Mouse (Mus musculus): ENCODE results near the gene Sorl1.

The Sorl1 gene

DNA sequence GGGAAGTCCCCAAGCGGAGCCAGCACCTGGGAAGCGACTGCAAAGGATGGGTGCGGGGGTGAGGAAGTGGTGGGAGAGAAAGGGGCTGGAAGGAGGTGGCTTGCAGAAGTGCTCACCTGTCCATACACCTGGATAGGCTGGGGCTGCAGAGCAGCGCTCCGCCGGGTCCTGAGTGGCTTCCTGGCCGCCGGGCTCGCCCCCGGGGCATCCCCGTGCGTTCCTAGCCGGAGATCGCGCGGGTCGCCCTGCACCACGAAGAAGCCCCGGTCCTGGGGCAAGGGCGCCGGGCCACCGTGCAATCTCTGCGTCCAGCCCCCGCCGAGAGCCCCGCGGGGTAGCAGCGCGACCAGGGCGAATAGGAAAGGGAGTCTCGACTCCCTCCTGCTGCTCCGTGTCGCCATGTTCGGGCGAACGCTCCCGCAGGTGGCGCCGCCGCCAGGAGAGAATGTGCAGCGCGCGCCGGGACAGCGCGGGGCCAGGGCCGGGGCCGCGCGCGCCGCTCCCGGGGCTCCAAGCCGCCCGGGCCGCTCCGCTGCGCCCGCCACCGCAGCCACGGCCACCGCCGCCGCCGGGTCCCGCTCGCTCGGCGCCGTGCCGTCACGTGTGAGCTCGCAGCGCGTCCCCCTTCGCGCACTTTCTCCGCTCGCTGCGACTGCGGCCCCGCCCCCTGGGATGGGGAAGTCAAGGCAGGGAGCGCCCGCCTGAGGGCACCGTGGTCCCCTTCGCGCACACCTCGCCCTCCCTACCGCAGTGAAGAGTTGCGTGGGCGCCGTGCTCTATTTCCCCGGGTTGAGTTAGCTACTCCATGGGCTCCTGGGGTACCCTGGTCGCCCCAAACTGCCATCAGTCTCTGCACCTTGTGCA, at the start of gene Sorl1:
Gene Sorl1 (minus strand): TSS at position 585 of the 864 bp plus-strand sequence.
- DNase-seq (ENCODE audit: low spot score): no peak

DNA sequence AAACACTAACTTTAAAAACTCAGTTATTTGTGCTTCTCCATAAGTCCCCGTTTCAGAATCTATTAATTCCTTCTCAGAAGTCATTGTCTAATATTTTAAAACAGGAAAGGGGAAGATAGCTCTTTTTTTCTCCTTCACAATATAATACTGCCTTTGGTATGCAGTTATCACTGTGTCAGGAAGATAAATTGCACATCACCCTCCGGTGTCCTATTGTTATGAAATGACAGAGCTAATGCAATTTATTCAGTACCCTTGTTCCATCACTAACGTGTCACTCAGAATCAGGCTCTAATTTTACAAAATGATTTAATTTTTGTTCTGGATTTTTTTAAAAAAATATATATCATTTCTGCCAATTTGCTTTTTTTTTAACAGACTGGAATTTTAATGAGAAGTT, 49.7 kb upstream of the Sorl1 start:
- DNase-seq (ENCODE audit: low spot score): no peak

DNA sequence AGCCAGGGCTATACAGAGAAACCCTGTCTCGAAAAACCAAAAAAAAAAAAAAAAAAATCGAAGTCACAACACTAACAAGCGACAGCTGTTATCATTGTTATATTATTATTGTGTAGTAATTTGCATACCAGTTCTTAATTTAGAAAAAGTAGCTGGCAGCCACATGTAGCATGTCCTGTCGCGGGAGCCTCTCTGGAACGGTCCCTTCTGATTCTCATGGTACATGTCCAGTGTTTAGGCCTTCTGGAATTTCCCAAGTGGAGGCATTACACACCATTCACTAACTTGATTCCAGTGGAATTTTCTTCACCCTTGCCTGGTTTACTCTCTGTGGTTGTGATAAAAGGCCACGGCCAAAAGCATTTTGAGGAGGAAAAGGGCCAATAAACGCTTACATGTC, 45.4 kb upstream of the Sorl1 start:
- DNase-seq (ENCODE audit: low spot score): no peak

DNA sequence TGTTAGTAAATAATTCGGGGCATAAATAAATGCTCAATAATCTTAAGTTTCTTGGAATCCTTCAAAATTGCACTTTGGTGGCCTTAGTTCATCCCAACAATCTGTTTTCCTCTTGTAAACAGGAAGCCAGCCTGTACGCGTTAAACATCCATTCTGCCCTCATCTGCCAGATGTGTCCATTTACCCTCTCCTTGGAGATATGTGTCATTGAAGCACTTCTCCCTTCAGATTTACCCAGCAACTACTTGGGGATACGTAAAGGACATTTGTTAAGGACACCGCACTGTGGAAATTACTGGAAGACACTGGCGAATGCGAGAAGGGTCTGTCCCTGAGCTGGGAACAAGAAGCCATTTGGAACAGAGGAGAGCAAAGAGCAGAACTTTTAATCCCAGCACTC, 44.9 kb upstream of the Sorl1 start:
- no peak for DNase-seq (ENCODE audit: low spot score)

DNA sequence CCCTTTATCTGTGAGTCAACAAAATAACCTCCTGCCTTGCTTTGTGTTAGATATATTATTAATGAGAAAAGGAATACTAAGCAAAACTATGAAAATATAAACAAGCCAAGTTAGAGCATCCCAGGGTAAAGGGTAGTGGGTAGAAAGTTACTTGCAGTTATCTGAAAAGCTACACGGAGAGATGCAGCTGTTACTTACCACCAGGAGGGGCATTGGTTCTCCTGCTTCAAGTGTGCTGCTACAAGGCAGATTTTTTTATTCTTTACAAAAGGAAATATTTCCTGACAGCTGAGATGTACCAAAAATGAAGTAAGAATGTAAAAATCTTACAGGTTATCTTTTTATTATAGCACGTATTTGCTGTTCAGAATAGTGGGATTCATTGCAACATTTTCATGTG, 40.8 kb upstream of the Sorl1 start:
- DNase-seq (ENCODE audit: low spot score): no peak

DNA sequence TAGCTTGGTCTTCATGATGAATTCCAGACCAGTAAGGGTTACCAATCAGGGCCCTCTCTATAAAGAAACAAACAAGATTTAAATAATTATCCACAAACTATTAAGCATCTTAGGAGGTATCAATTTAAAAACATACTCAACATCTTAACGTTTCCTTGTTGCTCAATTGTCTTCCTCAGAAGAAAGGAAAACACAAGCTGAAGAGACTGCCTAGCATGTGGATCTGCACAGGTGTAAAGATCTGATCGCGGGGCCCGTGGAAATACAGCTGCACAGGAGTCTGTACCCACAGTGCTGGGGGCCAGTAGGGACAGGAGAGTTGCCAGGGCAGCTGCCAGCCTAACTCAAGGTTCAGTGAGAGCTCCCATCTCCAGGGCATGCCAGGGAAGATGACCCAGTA, 38.9 kb upstream of the Sorl1 start:
- DNase-seq (ENCODE audit: low spot score): no peak

DNA sequence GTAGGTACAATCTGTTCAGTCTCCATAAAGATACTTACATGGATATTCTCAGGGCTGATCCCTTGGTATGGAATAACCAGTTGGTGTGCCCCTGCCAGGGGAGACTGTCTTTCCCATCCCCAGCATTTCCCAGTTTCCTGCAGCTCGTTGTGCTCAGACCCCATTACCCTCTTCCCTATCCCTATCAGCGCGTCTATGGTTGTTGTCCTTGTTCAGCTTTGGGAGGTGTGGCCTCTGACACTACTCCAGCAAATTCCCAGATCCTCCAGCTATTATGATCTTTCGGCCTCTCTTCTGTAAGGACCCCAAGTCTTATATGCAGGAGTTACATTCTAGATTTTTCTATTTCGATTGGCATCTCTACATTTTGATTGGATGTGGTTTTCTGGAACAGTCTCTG, 35.3 kb upstream of the Sorl1 start:
- no peak for DNase-seq (ENCODE audit: low spot score)

DNA sequence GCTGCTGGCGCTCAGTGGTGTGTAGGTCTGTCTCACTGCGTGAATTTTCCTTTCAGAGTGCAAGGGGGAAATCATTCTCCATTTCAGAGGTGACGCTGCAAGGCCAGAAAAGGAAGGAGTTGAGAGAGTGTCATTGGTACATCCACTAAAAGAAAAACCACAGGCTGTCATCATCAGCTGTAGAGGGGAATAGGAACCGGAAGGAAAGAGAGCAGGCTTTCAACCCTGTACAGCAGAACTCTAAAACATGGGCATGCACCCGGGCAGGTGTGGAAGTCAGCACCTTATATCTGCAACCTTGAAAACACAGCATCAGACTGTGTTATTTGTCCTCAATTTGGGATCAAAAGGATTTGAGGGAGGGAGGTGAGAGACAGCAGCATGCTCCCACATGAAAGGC, 34.6 kb upstream of the Sorl1 start:
- no peak for DNase-seq (ENCODE audit: low spot score)

DNA sequence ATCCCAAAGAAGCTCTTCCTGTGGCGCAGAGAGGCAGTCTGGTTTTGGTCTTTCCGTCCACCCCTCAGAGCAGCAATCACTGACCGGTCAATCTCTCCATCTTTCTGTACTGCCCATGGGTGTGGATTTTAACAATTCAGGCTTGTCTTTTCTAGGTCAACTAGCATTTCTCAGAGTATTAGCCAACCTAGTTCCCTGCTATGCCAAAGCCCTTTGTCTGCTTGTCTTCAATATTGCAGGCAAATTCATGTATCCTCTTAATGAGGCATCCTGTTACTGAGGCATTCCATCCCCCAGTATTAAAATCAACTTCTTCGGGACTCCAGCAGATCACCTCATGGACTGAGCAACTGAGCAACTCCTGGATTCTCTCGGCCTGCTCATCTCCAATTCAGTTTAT, 33.9 kb upstream of the Sorl1 start:
- no peak for DNase-seq (ENCODE audit: low spot score)

DNA sequence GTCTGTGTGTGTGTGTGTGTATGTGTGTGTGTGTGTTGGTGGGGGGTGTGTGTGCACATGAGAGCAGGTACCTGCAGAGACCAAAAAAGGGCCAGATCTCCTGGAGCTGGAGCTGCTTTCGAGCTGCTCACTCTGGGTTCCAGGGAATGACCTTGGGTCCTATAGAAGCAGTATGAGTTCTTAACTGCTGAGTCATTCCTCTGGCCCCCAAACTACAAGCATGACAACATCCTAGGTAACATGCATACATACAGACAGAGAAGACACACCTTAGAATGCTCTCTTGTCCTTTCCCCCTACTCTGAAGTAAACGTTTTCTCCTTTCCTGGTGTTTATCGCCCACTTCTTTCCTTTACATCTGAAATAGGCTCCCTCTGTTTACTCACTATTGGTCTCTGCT, 32.5 kb upstream of the Sorl1 start:
- no peak for DNase-seq (ENCODE audit: low spot score)

DNA sequence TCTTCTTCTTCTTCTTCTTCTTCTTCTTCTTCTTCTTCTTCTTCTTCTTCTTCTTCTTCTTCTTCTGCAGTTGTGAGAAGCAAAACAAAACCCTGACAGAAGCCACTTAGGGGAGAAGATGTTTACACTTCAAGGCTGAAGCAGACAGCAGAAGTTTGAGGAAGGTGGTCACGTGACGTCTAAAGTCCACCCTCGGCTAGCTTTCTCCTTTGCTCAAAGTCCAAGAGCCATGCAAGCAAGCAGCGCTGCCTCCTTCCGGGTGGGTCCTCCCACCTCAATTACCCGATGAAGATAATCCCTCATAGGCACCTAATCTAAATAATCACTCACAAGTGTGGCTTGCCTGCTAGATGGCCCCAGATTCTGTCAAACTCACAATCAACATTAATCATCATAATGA, 30.6 kb upstream of the Sorl1 start:
- DNase-seq (ENCODE audit: low spot score): no peak

DNA sequence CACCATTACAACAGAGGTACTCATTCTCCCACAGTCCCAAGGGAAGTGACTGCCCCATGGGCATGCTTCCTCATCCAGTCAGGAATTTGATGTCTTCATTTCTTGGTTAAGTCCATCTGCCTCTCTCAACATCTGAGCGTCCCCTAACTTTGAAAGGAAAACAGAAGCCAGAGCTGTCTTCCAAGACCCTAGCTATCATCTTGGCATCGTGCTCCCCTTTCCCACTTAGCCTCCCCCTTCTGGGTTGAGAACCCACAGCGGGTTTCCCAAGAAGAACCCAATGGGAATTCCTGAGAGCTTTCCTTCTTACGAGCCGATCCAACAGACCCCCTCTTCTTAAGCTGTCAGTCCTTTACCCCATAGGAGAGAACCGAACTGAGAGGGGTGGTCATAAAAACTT, 24.7 kb upstream of the Sorl1 start:
- no peak for DNase-seq (ENCODE audit: low spot score)

DNA sequence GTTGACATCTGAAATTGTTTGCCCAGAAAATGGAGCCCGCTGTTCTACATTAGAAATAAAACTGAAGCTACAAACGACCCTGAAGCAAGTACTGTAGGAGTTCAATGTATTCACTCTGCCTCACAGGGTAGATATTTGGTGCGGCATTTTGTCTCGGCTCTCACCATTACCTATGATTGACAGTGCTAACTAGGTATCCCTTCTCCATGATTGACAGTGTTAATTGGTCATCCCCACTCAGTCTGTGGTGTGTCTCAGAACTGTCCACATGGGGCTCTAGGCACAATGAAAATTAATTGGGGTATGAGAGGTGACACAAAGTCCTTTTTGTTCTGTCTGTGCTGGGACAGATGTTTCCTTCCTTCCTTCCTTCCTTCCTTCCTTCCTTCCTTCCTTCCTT, 23.9 kb upstream of the Sorl1 start:
- no peak for DNase-seq (ENCODE audit: low spot score)

DNA sequence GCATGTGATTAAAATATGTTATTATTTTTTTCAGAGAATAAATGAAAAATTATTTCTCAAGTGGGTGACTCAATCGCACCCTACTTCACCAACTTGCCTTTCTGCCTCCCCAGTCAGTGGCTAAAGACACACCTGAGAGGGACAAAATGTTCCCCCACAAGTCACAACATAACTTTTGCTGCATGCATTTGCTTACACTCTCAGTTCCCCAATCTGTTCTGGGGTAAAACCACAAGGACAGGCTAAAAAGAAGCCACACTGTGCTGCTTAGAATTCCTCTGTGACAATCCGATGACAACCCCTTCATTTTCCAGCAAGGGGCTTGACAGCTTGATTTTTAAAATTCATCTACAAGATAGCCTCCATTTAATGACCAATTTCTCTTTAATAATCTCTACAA, 22.4 kb upstream of the Sorl1 start:
- no peak for DNase-seq (ENCODE audit: low spot score)

DNA sequence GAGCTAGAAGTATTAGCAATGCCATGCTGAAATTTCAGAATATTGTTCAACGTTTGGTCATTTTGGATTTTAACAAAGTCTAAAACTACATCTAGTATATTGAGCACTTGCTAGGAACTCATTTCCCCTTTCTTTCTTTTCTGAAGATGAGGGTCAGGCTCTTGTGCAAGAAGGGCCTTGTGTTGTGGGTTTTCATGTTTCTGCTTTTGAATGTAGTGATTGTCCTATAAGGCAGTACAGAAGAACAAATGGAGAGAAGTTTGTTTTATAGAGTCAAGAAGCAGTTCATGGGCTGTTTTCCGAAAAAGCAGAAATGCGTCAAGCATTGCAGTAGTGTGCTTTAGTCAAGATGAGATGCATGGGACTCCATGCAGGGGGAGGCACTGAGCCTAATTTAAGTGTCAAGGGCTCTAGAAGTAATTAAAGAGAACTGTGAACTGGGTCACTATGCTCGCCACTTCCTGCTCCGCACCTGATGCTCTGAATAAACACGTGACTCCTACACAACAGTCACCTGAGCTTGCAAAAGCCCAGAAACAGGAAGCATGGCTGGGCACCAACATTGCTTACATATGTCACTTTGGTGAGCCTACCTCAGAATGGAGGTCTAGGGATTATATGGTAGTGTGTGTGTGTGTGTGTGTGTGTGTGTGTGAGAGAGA, 17.6 kb upstream of the Sorl1 start:
- no peak for DNase-seq (ENCODE audit: low spot score)

DNA sequence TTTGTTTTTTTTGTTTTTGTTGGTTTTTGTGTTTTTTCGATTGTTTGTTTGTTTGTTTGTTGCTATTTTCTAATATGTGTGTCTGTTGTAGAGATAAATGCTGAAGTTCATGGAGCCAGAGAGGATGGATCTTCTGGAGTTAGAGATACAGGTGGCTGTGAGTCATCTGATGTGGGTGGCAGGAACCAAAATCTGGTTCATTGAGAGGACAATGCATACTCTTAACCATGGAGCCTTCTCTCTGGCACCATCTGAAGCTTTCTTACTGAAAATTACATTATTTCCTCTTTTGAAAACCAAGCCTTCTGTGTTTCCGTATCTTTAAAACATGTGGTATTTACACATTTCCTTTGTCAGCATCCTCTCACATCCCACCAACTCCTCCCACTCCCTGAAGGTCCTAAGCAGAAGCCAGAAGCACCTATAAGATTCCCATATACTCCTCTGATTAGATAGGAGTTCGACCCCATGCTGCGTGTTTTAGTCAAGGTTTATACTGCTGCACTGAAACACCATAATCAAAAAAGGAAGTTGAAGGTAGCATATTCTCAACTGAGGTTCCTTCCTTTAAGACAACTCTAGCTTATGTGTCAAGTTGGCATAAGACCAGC, 14.3 kb upstream of the Sorl1 start:
- DNase-seq (ENCODE audit: low spot score): no peak

DNA sequence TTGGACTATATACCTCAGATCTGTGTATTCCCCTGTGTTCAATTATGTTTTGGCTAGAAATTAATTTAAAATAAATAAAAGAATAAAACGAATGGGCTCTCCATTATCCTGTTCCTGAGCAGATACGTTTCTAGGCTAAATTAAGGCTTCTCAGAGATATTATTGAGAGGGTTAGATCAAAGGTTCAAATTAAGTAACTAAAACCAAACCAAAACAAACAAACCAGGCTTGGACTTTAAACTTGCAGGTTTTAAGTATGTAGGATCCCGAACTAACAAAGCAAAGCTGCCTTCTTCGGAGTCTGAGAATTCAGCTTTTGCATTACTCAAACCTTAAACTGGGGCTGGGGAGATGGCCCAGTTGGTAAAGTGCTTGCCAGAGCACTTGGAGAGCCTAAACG, 13.5 kb upstream of the Sorl1 start:
- DNase-seq (ENCODE audit: low spot score): no peak

DNA sequence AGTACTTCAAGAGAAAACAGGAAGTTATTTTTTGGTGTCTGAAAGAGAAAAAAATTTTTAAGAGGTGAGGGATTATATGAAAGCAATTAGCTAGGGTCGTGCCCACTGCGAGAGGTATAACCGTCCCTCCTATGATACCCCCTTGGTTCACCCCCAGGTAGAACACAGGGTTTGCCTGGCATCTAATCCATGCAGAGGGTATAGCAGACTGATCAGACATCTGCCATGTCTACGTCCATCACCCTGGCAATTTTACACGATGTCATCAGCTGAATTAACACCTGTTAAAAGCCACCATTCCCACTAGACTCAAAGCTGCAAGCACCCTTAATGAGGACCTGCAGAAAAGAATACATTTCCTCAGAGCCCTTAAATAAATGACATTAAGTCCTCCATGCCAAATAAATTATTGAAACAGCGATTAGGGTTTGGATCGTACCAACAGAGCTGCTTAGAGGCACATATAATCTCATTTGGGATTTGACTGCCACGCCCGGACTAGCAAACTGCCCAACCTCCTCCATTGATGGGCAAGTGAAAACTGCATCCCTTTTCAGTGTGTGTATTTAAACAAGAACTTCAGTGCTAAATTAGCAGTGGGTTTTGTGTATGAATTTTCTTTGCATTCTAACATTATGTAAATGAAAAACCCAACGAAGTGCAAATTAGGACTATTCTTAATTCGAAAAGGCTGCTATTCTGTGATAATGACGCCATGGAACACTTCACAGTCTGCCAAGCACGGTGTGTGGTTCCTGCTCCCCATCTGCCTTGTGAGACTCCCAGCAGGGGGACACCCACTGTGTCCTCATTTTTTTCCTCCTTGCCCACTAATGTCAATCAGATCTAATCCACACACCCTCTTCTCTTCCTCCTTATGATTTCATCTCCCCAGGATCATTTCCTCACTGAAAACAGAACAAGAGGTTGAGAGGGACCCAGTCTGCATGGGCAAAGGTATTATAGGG, 7.0 kb upstream of the Sorl1 start:
- no peak for DNase-seq (ENCODE audit: low spot score)

DNA sequence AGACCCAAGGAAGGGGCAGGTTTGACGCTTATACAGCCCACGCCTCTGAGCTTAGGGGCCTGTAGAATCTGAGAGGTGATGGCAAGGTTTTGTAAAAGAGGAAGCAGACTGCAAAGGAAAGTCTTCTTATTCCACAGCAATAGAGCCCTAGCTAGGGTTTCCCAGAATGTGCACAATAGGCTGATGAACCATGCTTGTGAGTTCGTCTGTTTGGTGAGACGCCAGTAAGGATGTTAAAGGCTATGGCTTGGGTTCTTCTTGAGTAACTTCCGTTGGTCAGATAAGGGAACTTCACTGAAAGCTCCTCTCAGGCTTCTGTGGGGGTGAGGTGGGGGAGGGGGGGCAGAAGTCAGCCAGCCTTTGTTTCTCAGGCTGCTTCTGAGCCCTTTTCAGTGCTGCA, 3.9 kb upstream of the Sorl1 start:
- DNase-seq (ENCODE audit: low spot score): no peak

DNA sequence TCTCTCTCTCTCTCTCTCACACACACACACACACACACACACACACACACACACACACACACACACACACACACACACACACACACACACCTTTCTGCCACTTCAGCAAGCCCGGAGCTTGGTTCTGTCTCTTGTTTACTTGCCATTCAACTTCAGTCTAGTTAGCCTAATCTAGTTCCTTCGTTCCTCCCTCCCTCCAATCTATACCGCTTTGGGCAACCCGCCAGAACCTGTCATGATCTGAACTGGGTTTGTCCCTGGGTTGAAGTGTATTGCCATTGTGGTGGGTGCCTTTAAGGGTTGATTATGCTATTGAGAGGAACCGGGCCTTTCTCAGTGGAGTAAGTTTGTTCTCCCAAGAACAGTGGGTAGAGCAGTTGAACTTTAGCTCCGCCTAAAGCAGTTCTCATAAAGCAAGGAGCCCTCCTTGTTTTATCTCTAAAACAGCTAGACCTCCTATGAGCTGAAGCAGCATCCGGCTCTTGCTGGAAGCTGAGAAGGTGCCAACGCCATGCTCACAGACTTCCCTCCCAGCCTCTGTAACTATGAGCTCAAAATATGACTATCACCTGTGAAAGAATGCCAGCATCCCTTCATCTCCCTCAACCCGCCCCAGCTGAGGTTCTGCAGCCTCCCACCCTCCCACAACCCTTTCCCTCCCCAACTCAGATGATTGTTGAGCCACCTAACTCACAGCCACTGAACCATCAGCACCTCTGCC, 1.3 kb upstream of the Sorl1 start:
- no peak for DNase-seq (ENCODE audit: low spot score)

DNA sequence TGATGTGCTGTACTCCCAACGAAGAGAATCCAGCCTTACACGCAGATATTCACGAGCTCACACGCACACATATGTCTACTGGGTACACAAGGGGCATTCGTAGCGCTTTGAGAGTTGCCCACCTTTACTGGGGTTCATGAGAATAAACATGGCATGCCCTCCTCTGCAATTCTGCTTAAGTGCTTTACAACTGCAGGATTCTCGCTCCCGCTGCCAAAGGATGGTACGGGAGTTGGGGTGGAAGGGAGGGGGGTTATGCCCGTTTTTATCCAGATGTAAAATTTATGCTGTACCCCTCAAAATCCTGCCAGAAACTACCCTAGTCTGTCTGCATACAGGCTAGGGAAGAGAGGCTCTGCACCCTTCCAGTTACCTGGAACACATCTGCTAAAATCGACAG, 893 bp downstream of the Sorl1 start:
- no peak for DNase-seq (ENCODE audit: low spot score)

DNA sequence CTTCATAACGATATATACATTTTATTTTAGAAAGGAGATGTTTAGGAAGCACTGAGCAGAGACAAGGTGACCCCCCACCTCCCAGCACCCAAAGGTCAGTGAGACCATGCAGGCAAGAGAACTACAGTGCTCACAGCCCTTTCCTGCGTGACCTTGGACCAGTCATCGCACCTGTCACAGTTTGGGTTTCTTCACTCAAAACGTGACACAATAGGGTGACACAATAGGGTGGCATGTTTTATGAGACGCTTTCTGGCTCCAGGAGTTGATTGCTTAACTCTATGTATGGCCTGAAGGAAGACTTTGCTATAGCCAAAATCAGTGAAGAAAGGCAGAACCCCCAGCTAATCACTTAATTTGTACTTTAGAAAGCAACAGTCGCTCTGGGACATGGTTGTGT, 1.7 kb downstream of the Sorl1 start:
- DNase-seq (ENCODE audit: low spot score): no peak
